Mouse (Mus musculus) limb, embryonic 12.5 days (tissue): Measurements from ENCODE around the gene Yif1a. TPM values are rescaled to one million over a fixed set of nuclear protein-coding genes. Genes with fewer than 3 reads are reported as not detected.

Source experiments
- ATAC-seq: fragments of 200-750 bp; cut with Nextera tagmentation; 2 replicates; pipeline ENCODE4 v1.8.0; 2017; ENCODE audit warnings: low read depth, moderate TSS enrichment; ENCODE audit not compliant: insufficient number of reproducible peaks, insufficient read depth, low FRiP score, low TSS enrichment
- H3K27ac ChIP-seq: fragments of 300-500 bp; sonication (generic); 2 replicates; pipeline ENCODE4 v1.5.1; 2016; ENCODE audit warnings: mild to moderate bottlenecking, moderate library complexity
- H3K27me3 ChIP-seq: fragments of 300-500 bp; sonication (generic); 2 replicates; pipeline ENCODE4 v1.6.1; 2016; ENCODE audit warnings: mild to moderate bottlenecking, moderate library complexity
- H3K36me3 ChIP-seq: fragments of 300-500 bp; sonication (generic); 2 replicates; pipeline ENCODE4 v1.6.1; 2016; ENCODE audit warnings: mild to moderate bottlenecking, moderate library complexity
- H3K4me1 ChIP-seq: fragments of 300-500 bp; sonication (generic); replicated peaks from 2 replicates; pipeline ENCODE4 v1.6.1; 2016
- H3K4me2 ChIP-seq: fragments of 300-500 bp; sonication (generic); 2 replicates; pipeline ENCODE4 v1.6.1; 2016; ENCODE audit warnings: mild to moderate bottlenecking, moderate library complexity
- H3K4me3 ChIP-seq: fragments of 300-500 bp; sonication (generic); replicated peaks from 2 replicates; pipeline ENCODE4 v1.5.1; 2016; ENCODE audit warnings: mild to moderate bottlenecking
- H3K9ac ChIP-seq: fragments of 300-500 bp; sonication (generic); replicated peaks from 2 replicates; pipeline ENCODE4 v1.6.1; 2016; ENCODE audit warnings: mild to moderate bottlenecking, moderate library complexity
- H3K9me3 ChIP-seq: fragments of 300-500 bp; sonication (generic); 2 replicates; pipeline ENCODE4 v1.6.1; 2016; ENCODE audit warnings: mild to moderate bottlenecking, moderate library complexity
- WGBS: fragments of 180-500 bp; shearing (Covaris S2); methylation state at CpG from one replicate; pipeline ENCODE4 v1.1.7; 2016; 5-methylcytosine and 5-hydroxymethylcytosine counted together
- polyA plus RNA-seq: library from polyadenylated mRNA; unstranded; fragments of >200 nt; fragmentation: Nextera tagmentation; extraction: Ambion mirVana; gene quantifications from 2 replicates; pipeline ENCODE4 v1.2.1, GENCODE M21; 2016

Gene Yif1a
- polyA plus RNA-seq, 1 experiment from 2014 or later: 60.7 TPM

DNA sequence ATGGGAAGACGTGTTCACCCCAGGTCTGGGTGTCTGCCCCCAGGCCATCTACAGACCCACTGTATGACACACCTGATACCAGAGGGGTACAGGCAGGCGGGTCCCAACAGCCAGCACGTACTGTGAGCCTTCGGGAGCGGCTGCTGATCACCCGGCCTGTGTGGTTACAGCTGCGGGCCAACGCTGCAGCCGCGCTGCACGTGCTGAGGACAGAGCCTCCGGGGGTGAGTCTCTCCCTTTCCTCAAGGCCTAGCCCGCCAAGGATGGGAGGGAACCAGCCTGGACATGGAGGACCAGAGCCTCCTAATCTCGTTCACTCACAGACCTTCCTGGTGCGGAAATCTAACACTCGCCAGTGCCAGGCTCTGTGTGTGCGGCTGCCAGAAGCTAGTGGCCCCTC is 37.3 kb upstream of the Yif1a start:
- WGBS: 6% methylated on average over 17 of the region's 17 CpGs
- Histone ChIP-seq H3K9ac (peak overlapping the region; percentile 23; the same call in 1 of the 2 replicates), H3K4me1 (peaks cover 29% of the 10 kb centered on the region), H3K9me3 (no peaks in the 10 kb centered on the region), H3K27ac (no peak overlapping the region), H3K4me2 (peak overlapping the region; percentile 36), H3K4me3 (peak overlapping the region; percentile 17), H3K36me3 (peaks cover 38% of the 10 kb centered on the region), H3K27me3 (peaks cover 49% of the 10 kb centered on the region)
- ATAC-seq: peak; percentile 16; the same call in 1 of the 2 replicates

DNA sequence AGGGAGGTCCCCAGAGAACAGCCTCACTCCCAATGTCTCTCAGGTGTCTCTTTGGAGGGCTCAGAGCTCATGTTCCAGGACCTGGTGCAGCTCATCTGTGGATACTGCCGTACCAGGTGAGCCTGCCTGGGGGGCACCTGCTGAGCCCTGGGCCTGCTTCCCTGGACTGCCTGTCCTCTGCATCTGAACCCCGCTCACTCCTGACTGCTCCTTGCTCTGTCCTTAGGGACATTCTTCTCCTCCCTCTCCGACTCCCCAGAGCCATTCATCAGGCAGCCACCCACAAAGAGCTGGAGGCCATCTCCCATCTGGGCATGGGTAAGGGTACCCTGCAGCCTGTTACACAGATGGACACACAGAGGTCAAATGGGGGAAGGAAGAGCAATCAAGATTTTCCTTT is 36.8 kb upstream of the Yif1a start:
- H3K27me3 ChIP-seq: peaks cover 49% of the 10 kb centered on the region

DNA sequence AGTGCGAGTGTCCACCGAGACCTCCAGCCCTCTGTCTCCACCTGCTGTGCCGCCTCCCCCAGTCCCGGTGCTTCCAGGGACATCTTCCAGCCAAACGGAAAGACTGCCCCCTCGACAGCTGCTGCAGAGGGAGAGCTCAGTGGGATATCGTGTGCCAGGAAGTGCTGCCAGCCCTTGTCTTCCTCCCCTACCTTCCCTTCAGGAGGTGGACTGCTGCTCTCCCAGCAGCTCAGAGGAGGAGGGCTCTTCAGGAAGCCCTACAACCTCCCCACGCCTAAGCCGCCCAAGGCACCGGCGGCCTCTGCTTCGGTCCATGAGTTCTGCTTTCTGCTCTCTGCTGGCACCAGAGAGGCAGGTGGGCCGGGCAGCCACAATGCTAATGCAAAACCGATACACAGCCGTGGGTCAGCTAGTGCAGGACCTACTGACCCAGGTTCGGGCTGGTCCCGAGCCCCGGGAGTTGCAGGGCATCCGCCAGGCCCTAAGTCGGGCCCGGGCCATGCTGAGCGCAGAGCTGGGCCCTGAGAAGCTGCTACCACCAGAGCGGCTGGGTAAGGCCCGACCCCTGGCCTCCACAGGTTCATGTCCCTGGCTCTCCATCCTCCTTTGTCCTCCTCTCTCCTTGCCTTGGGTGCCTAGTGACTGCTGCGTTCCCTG is 36.0 kb upstream of the Yif1a start:
- H3K4me2 ChIP-seq: no peak overlapping the region; the same call in 1 of the 2 replicates
- H3K4me1 ChIP-seq: peaks cover 41% of the 10 kb centered on the region

More for the DNA sequence above, 36.8 kb upstream of the Yif1a start:
- Histone ChIP-seq H3K4me2 (peak overlapping the region; percentile 36; the same call in 1 of the 2 replicates), H3K4me1 (peaks cover 34% of the 10 kb centered on the region), H3K9ac (no peak overlapping the region), H3K4me3 (0 out of 2 replicates have a peak overlapping the region, but pooled peaks have one; percentile 17), H3K36me3 (peaks cover 33% of the 10 kb centered on the region), H3K9me3 (no peaks in the 10 kb centered on the region), H3K27ac (no peak overlapping the region)
- no peak for ATAC-seq
- 40% methylated on average over 3 of the region's 3 CpGs for WGBS

DNA sequence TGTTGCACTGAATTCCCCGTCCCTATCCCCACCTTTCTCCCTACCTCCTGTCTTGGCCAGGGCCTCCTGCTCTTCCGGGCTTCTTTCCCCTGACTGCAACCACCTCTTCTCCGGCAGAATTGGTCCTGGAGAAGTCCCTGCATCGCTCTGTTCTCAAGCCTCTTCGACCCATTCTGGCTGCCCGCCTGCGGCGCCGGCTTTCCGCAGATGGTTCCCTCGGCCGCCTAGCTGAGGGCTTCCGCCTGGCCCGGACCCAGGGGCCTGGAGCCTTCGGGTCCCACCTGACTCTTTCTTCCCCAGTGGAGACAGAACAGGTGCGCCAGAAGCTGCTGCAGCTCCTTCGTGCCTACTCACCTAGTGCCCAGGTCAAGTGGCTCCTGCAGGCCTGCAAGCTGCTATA is 35.5 kb upstream of the Yif1a start:
- H3K27ac ChIP-seq: no peak overlapping the region
- WGBS: 50% methylated on average over 17 of the region's 17 CpGs
- no peak overlapping the region for H3K4me3 ChIP-seq
- peaks cover 41% of the 10 kb centered on the region for H3K4me1 ChIP-seq
- peaks cover 19% of the 10 kb centered on the region for H3K36me3 ChIP-seq
- H3K9me3 ChIP-seq: no peaks in the 10 kb centered on the region
- H3K9ac ChIP-seq: no peak overlapping the region
- H3K27me3 ChIP-seq: peaks cover 49% of the 10 kb centered on the region
- no peak overlapping the region for H3K4me2 ChIP-seq
- ATAC-seq: no peak

More for the DNA sequence above, 36.0 kb upstream of the Yif1a start:
- 26% methylated on average over 25 of the region's 25 CpGs for WGBS
- peaks cover 49% of the 10 kb centered on the region for H3K27me3 ChIP-seq
- no peak for ATAC-seq
- H3K27ac ChIP-seq: no peak overlapping the region
- H3K4me3 ChIP-seq: peak overlapping the region; percentile 5; the same call in 1 of the 2 replicates
- H3K9ac ChIP-seq: no peak overlapping the region
- no peaks in the 10 kb centered on the region for H3K9me3 ChIP-seq
- peaks cover 25% of the 10 kb centered on the region for H3K36me3 ChIP-seq

DNA sequence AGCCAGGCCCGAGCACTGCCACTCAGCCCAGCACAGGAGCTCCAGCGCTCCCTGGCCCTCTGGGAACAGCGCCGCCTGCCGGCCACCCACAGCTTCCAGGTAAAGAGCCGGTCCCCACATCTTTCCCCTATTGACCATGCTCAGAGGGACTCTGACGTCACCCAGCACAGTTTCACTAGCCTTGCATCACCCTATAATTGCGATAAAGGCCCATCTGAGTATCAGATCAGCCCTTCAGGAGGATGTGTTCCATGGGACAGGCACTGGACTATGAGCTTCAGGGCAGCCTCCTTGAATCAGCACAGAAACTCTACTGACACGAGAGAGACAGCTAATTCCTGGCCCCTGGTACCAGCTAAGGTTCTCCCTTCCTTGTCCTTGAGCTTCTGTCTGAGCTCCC is 34.4 kb upstream of the Yif1a start:
- Histone ChIP-seq H3K9ac (no peak overlapping the region), H3K4me1 (peaks cover 52% of the 10 kb centered on the region), H3K36me3 (peaks cover 10% of the 10 kb centered on the region; the same call in 1 of the 2 replicates), H3K9me3 (no peaks in the 10 kb centered on the region), H3K27ac (no peak overlapping the region), H3K4me2 (no peak overlapping the region), H3K4me3 (0 out of 2 replicates have a peak overlapping the region, but pooled peaks have one; percentile 3), H3K27me3 (peaks cover 49% of the 10 kb centered on the region)
- whole genome bisulfite sequencing: 17% methylated on average over 9 of the region's 9 CpGs
- ATAC-seq: no peak

DNA sequence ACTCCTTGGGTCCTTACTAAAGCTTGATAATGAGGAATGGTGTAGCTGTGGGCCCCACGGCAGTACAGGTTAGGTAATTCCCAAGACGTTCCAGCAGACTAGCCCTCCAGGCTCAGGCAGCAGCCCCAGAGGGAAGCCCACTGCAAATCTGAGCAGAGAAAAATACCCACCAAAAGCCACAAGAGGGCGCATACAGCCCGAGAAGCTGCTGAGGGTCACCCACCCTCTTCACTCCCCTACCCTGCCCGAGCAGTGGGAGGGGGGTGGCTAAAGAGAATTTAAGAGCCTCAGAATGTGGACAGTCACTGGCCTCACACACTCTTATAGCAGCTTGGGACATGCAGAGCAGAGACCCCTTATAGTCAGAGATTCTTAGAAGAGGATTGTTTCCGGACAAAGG is 32.1 kb upstream of the Yif1a start:
- WGBS: 10% methylated on average over 6 of the region's 6 CpGs
- Histone ChIP-seq H3K36me3 (no peaks in the 10 kb centered on the region), H3K4me1 (peaks cover 57% of the 10 kb centered on the region), H3K9ac (no peak overlapping the region), H3K9me3 (no peaks in the 10 kb centered on the region), H3K27ac (no peak overlapping the region), H3K4me3 (no peak overlapping the region), H3K4me2 (no peak overlapping the region), H3K27me3 (peaks cover 29% of the 10 kb centered on the region)
- 0 out of 2 replicates have a peak, but pooled peaks have one; percentile 4 for ATAC-seq

DNA sequence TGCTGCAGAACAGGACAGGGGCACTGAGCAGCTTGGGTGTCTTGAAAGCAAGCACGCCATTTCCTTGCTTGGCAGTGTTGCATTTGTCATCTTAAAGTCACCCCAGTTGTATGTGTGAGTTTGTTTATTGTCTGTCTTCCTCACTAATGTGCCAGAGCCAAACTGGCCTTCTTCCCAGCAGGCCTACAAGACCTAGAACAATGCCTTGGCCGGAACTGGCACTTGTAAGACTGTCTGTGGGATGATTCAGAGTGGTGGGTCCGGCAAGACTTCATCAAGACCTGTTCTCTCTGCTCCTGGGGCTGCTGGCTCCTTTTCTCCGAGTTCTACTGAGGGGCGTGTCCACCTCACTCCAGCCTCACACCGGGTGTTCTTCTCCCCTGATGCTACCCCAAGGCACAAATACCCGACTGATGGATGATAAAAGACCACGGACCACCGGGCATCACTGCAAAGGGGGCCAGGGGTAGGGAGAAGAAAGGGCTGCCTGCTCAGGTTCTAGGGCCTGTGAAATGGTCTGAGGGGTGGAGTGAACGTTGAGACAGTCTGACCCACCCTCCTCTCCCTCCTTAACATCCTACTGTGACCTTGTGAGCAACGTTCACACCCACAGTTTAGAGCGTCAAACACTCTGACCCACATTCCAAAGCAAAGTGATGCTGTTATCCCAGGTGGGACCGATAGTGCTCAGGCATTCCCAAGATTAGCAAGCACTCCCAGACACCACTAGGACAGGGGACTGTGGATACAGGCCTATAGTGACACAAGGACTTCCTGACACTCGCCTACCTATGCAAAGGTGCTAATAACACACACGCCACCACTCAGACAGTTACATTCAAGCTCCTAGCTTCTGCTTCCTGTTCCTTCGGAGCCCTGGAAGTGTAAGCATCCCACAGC is 30.2 kb upstream of the Yif1a start:
- Histone ChIP-seq H3K36me3 (no peaks in the 10 kb centered on the region), H3K4me3 (no peak overlapping the region), H3K9ac (peak overlapping the region; percentile 40; the same call in 1 of the 2 replicates), H3K4me2 (no peak overlapping the region), H3K4me1 (peaks cover 47% of the 10 kb centered on the region), H3K27ac (no peak overlapping the region), H3K27me3 (peaks cover 10% of the 10 kb centered on the region), H3K9me3 (no peaks in the 10 kb centered on the region)
- 26% methylated on average over 16 of the region's 16 CpGs for WGBS
- ATAC-seq: no peak

DNA sequence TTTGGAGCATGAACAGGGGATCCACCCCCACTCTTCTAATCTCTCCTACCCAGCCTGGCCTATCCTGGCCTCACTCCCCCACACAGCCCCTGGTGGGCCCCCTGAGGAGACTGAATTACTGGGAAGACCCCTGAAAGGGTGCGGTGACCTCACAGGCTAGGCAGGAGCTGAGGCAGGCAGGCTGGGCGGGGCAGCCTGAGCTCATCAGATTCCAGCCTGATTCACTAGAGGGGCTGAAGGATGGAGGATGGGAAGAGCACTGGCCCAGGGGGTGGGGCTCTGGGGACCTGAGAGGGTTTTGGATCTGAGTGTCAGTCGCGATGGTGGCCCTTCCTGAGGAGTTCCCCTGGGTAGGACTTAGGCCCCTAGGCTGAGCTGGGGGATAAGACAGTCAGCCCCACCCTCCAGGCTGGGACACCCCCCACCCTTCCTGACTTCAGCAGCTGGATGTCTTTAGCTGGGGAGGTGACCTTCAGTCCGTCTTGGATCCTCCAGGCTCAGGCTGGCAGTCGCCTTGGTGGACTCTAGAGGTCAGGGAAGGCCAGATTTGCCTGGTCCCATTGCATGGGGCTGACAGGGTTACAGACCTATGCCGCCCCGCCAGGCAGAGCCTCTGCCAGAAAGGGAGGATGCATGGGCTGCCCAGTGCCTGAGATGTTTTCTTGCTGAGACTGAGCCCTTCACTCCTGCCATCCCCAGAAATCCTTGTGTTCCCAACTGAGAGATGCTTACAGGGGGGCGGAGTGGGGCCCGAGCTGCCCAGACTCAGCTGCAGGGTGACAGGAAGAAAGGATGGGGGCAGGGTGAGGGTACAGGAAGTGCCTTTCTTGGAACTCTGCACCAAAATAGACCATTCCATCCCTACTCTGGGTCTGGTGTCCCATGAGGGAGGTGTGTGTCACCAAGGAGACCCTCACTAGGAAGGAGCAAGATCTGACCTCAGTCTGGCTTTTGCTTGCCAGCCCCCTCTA is 29.3 kb upstream of the Yif1a start:
- 15% methylated on average over 10 of the region's 10 CpGs for WGBS
- Histone ChIP-seq H3K9me3 (no peaks in the 10 kb centered on the region), H3K4me2 (no peak overlapping the region)

DNA sequence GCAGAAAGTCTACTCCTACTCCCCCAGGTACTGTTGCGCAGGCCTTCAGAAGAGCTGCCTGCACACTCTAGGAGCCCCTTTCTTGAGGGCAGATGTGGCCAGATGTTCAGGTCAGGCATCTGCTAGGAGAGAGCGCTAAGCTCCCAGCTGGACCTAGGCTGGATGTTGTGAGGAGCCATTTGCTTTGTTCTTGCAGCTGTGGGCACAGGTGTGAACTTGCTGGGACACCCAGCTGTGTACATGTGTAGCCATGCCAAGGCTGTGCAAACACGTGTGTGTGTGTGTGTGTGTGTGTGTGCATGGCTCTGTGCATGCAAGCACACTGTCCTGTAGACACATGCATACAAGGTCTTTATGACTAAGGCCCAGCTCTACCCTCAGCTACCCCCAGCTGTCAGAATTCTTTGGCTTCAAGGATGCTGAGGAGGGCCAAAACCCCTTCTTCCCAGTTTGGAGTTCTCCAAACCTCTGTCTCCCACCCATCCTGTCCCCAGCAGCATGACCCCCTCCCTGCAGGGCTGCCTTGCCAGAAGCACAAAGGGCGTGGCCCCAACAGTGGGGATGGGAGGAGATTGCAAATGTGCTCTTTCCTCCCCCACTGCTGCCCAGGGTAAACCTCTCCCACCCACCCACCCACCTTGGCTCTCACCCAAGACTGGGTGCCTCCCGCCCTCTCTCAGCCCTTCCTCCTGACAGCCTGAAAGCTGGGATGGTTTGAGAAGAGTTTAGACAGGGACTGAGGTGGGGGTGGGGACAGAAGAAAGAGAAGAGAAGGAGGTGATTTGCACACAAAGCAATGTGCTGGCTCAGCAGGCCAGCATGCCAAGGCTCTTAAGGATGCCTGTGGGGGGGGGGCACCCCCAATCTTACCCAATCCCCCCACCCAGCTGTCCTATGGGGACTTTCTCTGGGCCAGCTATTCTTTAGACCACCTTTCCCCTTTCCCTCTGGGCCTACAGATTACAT is 27.7 kb upstream of the Yif1a start:
- Histone ChIP-seq H3K9me3 (no peaks in the 10 kb centered on the region), H3K9ac (no peak overlapping the region), H3K4me1 (peaks cover 59% of the 10 kb centered on the region), H3K27ac (peak overlapping the region; percentile 70; the same call in 1 of the 2 replicates), H3K4me3 (no peak overlapping the region), H3K36me3 (no peaks in the 10 kb centered on the region), H3K4me2 (no peak overlapping the region), H3K27me3 (no peaks in the 10 kb centered on the region)
- 29% methylated on average over 5 of the region's 5 CpGs for WGBS
- ATAC-seq: no peak

More for the DNA sequence above, 29.3 kb upstream of the Yif1a start:
- no peaks in the 10 kb centered on the region for H3K36me3 ChIP-seq
- H3K27ac ChIP-seq: peak overlapping the region; percentile 45
- H3K27me3 ChIP-seq: peaks cover under 1% of the 10 kb centered on the region
- ATAC-seq: 0 out of 2 replicates have a peak, but pooled peaks have one; percentile 27
- H3K4me3 ChIP-seq: no peak overlapping the region
- H3K4me1 ChIP-seq: peaks cover 47% of the 10 kb centered on the region
- H3K9ac ChIP-seq: 0 out of 2 replicates have a peak overlapping the region, but pooled peaks have one; percentile 40
